Mouse (Mus musculus): Measurements from ENCODE around the gene S100a14. TPM values are rescaled to one million over a fixed set of nuclear protein-coding genes. Genes with fewer than 3 reads are reported as not detected.

The S100a14 gene
- 0.87 and 13.5 TPM in 2 replicates for polyA plus RNA-seq (2015; fragmentation: Nextera tagmentation; extraction: Ambion mirVana)

GRCm38 (mm10) chr3:90526580-90526979, at the start of gene S100a14:
TSS of gene S100a14 (plus strand) at chr3:90526856.
- Histone ChIP-seq H3K9me3 (replicated peaks) (no peaks in the 10 kb centered on the region), H3K27me3 (replicated peaks) (no peaks in the 10 kb centered on the region), H3K4me3 (replicated peaks) (no peak within 1 kb of the TSS), H3K9ac (replicated peaks) (no peak within 1 kb of the TSS), H3K36me3 (no peaks in the 10 kb centered on the region), H3K4me2 (no peak within 1 kb of the TSS), H3K4me1 (no peaks in the 10 kb centered on the region), H3K27ac (replicated peaks) (no peak within 1 kb of the TSS)
- WGBS = 75% methylated on average over 5 of the region's 5 CpGs
- no peak for ATAC-seq (ENCODE audit: low FRiP score)

- peaks cover 72% of the 10 kb centered on the region for H3K36me3 ChIP-seq
These were observed 39.7 kb upstream of the S100a14 start for GRCm38 (mm10) chr3:90486998-90487397.

GRCm38 (mm10) chr3:90488576-90488975, 38.1 kb upstream of the S100a14 start:
- Histone ChIP-seq H3K9me3 (replicated peaks) (no peaks in the 10 kb centered on the region), H3K4me1 (peaks cover 9% of the 10 kb centered on the region), H3K9ac (replicated peaks) (no peak overlapping the region), H3K4me3 (replicated peaks) (no peak overlapping the region), H3K4me2 (no peak overlapping the region), H3K27me3 (replicated peaks) (no peaks in the 10 kb centered on the region), H3K27ac (replicated peaks) (no peak overlapping the region), H3K36me3 (peaks cover 56% of the 10 kb centered on the region)
- WGBS = 89% methylated on average over 6 of the region's 6 CpGs
- ATAC-seq (ENCODE audit: low FRiP score) = no peak

More at GRCm38 (mm10) chr3:90486998-90487397, 39.7 kb upstream of the S100a14 start:
- ATAC-seq (ENCODE audit: low FRiP score) = no peak
- WGBS = 83% methylated on average over 5 of the region's 5 CpGs
- Histone ChIP-seq H3K9me3 (replicated peaks) (no peaks in the 10 kb centered on the region), H3K4me1 (peaks cover 9% of the 10 kb centered on the region), H3K4me2 (no peak overlapping the region), H3K9ac (replicated peaks) (no peak overlapping the region), H3K27ac (replicated peaks) (no peak overlapping the region), H3K4me3 (replicated peaks) (no peak overlapping the region), H3K27me3 (replicated peaks) (no peaks in the 10 kb centered on the region)

GRCm38 (mm10) chr3:90490696-90491256, 35.9 kb upstream of the S100a14 start, which contains the start of gene Snapin:
TSS of gene Snapin (minus strand) at chr3:90491033.
- peak within 1 kb of the TSS; percentile 84 for H3K27ac ChIP-seq (replicated peaks)
- H3K4me1 ChIP-seq = peaks cover 9% of the 10 kb centered on the region
- H3K9ac ChIP-seq (replicated peaks) = peak within 1 kb of the TSS; percentile 85
- H3K4me2 ChIP-seq = peak within 1 kb of the TSS; percentile 63
- peak; percentile 96 for ATAC-seq (ENCODE audit: low FRiP score)
- no peaks in the 10 kb centered on the region for H3K9me3 ChIP-seq (replicated peaks)
- H3K36me3 ChIP-seq = peaks cover 41% of the 10 kb centered on the region
- H3K27me3 ChIP-seq (replicated peaks) = no peaks in the 10 kb centered on the region
- peak within 1 kb of the TSS; percentile 83 for H3K4me3 ChIP-seq (replicated peaks)
- WGBS = 0% methylated on average over 37 of the region's 37 CpGs

GRCm38 (mm10) chr3:90491350-90491749, 35.3 kb upstream of the S100a14 start:
- WGBS = 34% methylated on average over 2 of the region's 2 CpGs
- Histone ChIP-seq H3K9ac (replicated peaks) (no peak overlapping the region), H3K4me3 (replicated peaks) (no peak overlapping the region), H3K9me3 (replicated peaks) (no peaks in the 10 kb centered on the region), H3K4me1 (peaks cover 9% of the 10 kb centered on the region), H3K27ac (replicated peaks) (no peak overlapping the region), H3K27me3 (replicated peaks) (no peaks in the 10 kb centered on the region), H3K36me3 (peaks cover 41% of the 10 kb centered on the region), H3K4me2 (no peak overlapping the region)
- ATAC-seq (ENCODE audit: low FRiP score) = peak; percentile 32; the same call in 1 of the 2 replicates

GRCm38 (mm10) chr3:90493831-90494540, 32.7 kb upstream of the S100a14 start:
- WGBS = 45% methylated on average over 4 of the region's 4 CpGs
- H3K27ac ChIP-seq (replicated peaks) = no peak overlapping the region

GRCm38 (mm10) chr3:90495850-90496525, 30.7 kb upstream of the S100a14 start:
- H3K4me3 ChIP-seq (replicated peaks) = no peak overlapping the region
- H3K9ac ChIP-seq (replicated peaks) = no peak overlapping the region
- ATAC-seq (ENCODE audit: low FRiP score) = no peak
- no peaks in the 10 kb centered on the region for H3K4me1 ChIP-seq
- H3K9me3 ChIP-seq (replicated peaks) = no peaks in the 10 kb centered on the region
- no peaks in the 10 kb centered on the region for H3K27me3 ChIP-seq (replicated peaks)
- H3K4me2 ChIP-seq = no peak overlapping the region
- peaks cover 53% of the 10 kb centered on the region for H3K36me3 ChIP-seq
- H3K27ac ChIP-seq (replicated peaks) = no peak overlapping the region
- WGBS = 94% methylated on average over 7 of the region's 7 CpGs

More at GRCm38 (mm10) chr3:90493831-90494540, 32.7 kb upstream of the S100a14 start:
- H3K27me3 ChIP-seq (replicated peaks) = no peaks in the 10 kb centered on the region
- no peak overlapping the region for H3K4me2 ChIP-seq
- peaks cover 45% of the 10 kb centered on the region for H3K36me3 ChIP-seq
- ATAC-seq (ENCODE audit: low FRiP score) = no peak
- no peak overlapping the region for H3K4me3 ChIP-seq (replicated peaks)
- H3K4me1 ChIP-seq = peaks cover 9% of the 10 kb centered on the region
- H3K9ac ChIP-seq (replicated peaks) = no peak overlapping the region
- H3K9me3 ChIP-seq (replicated peaks) = no peaks in the 10 kb centered on the region

- H3K9me3 ChIP-seq (replicated peaks) = no peaks in the 10 kb centered on the region
- H3K4me1 ChIP-seq = no peaks in the 10 kb centered on the region
- H3K27ac ChIP-seq (replicated peaks) = no peak overlapping the region
- H3K4me2 ChIP-seq = no peak overlapping the region
- no peak overlapping the region for H3K4me3 ChIP-seq (replicated peaks)
- ATAC-seq (ENCODE audit: low FRiP score) = no peak
- H3K9ac ChIP-seq (replicated peaks) = no peak overlapping the region
- no peaks in the 10 kb centered on the region for H3K27me3 ChIP-seq (replicated peaks)
- peaks cover 68% of the 10 kb centered on the region for H3K36me3 ChIP-seq
These were observed 29.1 kb upstream of the S100a14 start for GRCm38 (mm10) chr3:90497597-90497996.

- Histone ChIP-seq H3K9ac (replicated peaks) (no peak overlapping the region), H3K36me3 (peaks cover 70% of the 10 kb centered on the region)
- 90% methylated on average over 4 of the region's 4 CpGs for WGBS
These were observed 23.2 kb upstream of the S100a14 start for GRCm38 (mm10) chr3:90503444-90503843.

GRCm38 (mm10) chr3:90505216-90505615, 21.4 kb upstream of the S100a14 start:
- no peaks in the 10 kb centered on the region for H3K9me3 ChIP-seq (replicated peaks)
- ATAC-seq (ENCODE audit: low FRiP score) = no peak
- 87% methylated on average over 5 of the region's 5 CpGs for WGBS

More at GRCm38 (mm10) chr3:90503444-90503843, 23.2 kb upstream of the S100a14 start:
- Histone ChIP-seq H3K4me2 (no peak overlapping the region), H3K4me1 (peaks cover 34% of the 10 kb centered on the region), H3K27ac (replicated peaks) (no peak overlapping the region), H3K27me3 (replicated peaks) (no peaks in the 10 kb centered on the region), H3K4me3 (replicated peaks) (no peak overlapping the region), H3K9me3 (replicated peaks) (no peaks in the 10 kb centered on the region)
- no peak for ATAC-seq (ENCODE audit: low FRiP score)

GRCm38 (mm10) chr3:90506362-90506761, 20.3 kb upstream of the S100a14 start:
- no peak overlapping the region for H3K4me2 ChIP-seq
- peaks cover 38% of the 10 kb centered on the region for H3K4me1 ChIP-seq
- WGBS = 86% methylated on average over 3 of the region's 3 CpGs
- peaks cover 47% of the 10 kb centered on the region for H3K36me3 ChIP-seq
- ATAC-seq (ENCODE audit: low FRiP score) = no peak
- no peaks in the 10 kb centered on the region for H3K9me3 ChIP-seq (replicated peaks)
- no peak overlapping the region for H3K9ac ChIP-seq (replicated peaks)
- H3K27me3 ChIP-seq (replicated peaks) = 0 out of 2 replicates have a peak, but pooled peaks cover 2% of the 10 kb centered on the region
- H3K4me3 ChIP-seq (replicated peaks) = no peak overlapping the region
- no peak overlapping the region for H3K27ac ChIP-seq (replicated peaks)

More at GRCm38 (mm10) chr3:90505216-90505615, 21.4 kb upstream of the S100a14 start:
- Histone ChIP-seq H3K9ac (replicated peaks) (no peak overlapping the region), H3K4me3 (replicated peaks) (no peak overlapping the region), H3K27ac (replicated peaks) (no peak overlapping the region), H3K36me3 (peaks cover 53% of the 10 kb centered on the region), H3K4me1 (peaks cover 38% of the 10 kb centered on the region), H3K4me2 (no peak overlapping the region), H3K27me3 (replicated peaks) (no peaks in the 10 kb centered on the region)

All from neural tube, embryonic 15.5 days (tissue).